Mouse (Mus musculus) hindbrain, embryonic 14.5 days (tissue): Measurements from ENCODE around the gene Pus3. TPM values are rescaled to one million over a fixed set of nuclear protein-coding genes. Genes with fewer than 3 reads are reported as not detected.

ENCODE experiments used
- ATAC-seq: fragments of 200-750 bp; cut with Nextera tagmentation; 2 replicates; pipeline ENCODE4 v1.8.0; 2017; ENCODE audit warnings: moderate number of reproducible peaks, mild to moderate bottlenecking, moderate TSS enrichment, moderate library complexity; ENCODE audit not compliant: low FRiP score
- DNase-seq: peaks from one replicate; pipeline ENCODE4 v3.0.0-alpha.2; 2015; ENCODE audit warnings: low spot score
- H3K27ac ChIP-seq: fragments of 300-500 bp; sonication (generic); 2 replicates; pipeline ENCODE4 v1.5.1; 2014; ENCODE audit warnings: mild to moderate bottlenecking, moderate library complexity
- H3K27me3 ChIP-seq: fragments of 300-500 bp; sonication (generic); 2 replicates; pipeline ENCODE4 v1.6.1; 2014; ENCODE audit warnings: mild to moderate bottlenecking, low read length, mixed read lengths; ENCODE audit not compliant: control insufficient read depth, insufficient read depth
- H3K36me3 ChIP-seq: fragments of 300-500 bp; sonication (generic); replicated peaks from 2 replicates; pipeline ENCODE4 v1.6.1; 2014; ENCODE audit not compliant: control insufficient read depth, insufficient read depth
- H3K4me1 ChIP-seq: fragments of 300-500 bp; sonication (generic); replicated peaks from 2 replicates; pipeline ENCODE4 v1.6.1; 2014; ENCODE audit warnings: antibody characterized with exemption, low read length, mixed read lengths; ENCODE audit not compliant: control insufficient read depth, insufficient read depth
- H3K4me2 ChIP-seq: fragments of 300-500 bp; sonication (generic); replicated peaks from 2 replicates; pipeline ENCODE4 v1.6.1; 2014; ENCODE audit warnings: mild to moderate bottlenecking, moderate library complexity
- H3K4me3 ChIP-seq: fragments of 300-500 bp; sonication (generic); replicated peaks from 2 replicates; pipeline ENCODE4 v1.5.1; 2014; ENCODE audit warnings: mild to moderate bottlenecking, low read length
- H3K9ac ChIP-seq: fragments of 300-500 bp; sonication (generic); 2 replicates; pipeline ENCODE4 v1.6.1; 2014
- H3K9me3 ChIP-seq: fragments of 300-500 bp; sonication (generic); 2 replicates; pipeline ENCODE4 v1.6.1; 2016; ENCODE audit warnings: low read length; ENCODE audit not compliant: control insufficient read depth
- WGBS: fragments of 180-500 bp; shearing (Covaris S2); extraction: QIAGEN DNeasy Blood & Tissue Kit; methylation state at CpG from one replicate; pipeline ENCODE4 v1.1.7; 2014; 5-methylcytosine and 5-hydroxymethylcytosine counted together
- polyA plus RNA-seq: library from polyadenylated mRNA; unstranded; fragments of >200 nt; fragmentation: Nextera tagmentation; extraction: Ambion mirVana; gene quantifications from 2 replicates; pipeline ENCODE4 v1.2.1, GENCODE M21; 2014

Pus3 gene
- polyA plus RNA-seq, 1 experiment from 2014 or later = 15.6 TPM

DNA sequence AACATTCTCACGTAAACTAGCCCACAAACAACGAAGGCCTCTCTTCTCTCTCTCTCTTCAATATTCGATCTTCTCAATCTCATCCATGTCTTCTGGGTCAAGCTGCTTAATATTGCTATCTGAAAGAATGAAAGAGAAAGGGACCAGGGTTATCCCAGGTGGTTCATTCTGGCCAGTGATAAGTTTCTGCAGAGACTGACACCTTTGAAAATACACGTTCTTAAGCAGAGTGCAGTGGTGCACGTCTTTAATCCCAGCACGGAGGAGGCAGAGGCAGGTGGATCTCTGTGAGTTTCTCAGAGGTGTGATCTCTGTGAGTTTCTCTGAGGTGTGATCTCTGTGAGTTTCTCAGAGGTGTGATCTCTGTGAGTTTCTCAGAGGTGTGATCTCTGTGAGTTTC, 16.5 kb upstream of the Pus3 start:
- DNase-seq (no peak), ATAC-seq (no peak)
- Histone ChIP-seq H3K27me3 (no peaks in the 10 kb centered on the region), H3K27ac (no peak overlapping the region), H3K4me3 (no peak overlapping the region), H3K36me3 (peaks cover 54% of the 10 kb centered on the region), H3K9ac (no peak overlapping the region), H3K4me2 (no peak overlapping the region), H3K9me3 (no peaks in the 10 kb centered on the region), H3K4me1 (no peaks in the 10 kb centered on the region)
- WGBS = 75% methylated on average over 6 of the region's 6 CpGs

DNA sequence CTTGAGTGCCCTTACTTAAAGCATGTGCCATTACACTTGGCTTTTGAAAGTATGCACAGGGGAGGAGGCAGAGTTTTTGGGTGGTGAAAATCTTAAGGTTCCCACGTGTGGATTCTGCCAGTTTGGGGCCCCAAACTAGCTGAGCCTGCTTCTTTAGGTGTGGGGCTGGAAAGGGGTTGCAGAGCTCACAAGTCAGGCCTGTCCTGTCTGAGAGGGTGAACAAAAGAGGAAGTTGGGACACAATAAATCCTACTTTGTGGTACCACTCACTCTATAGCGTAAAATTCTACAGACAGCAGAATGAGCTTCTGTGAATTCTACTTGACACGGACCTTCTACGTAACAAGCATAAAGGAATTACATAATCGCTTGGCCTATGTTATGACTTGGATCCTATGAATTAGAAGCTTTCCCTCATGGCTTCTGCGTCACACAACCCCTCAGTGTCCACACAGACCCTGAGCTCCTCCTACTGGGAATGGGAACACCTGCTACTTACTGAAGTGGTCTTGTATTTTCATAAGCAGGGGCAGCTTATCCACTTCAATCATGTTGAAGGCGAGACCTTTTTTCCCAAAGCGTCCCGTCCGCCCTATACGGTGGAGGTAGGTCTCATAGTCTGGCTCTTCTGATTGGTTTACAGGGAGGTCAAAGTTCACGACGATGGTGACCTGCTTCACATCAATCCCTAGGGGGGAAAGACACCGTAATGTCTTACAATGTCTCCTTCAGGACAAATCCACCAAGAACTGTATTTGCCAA, 15.1 kb upstream of the Pus3 start:
- Histone ChIP-seq H3K36me3 (peaks cover 64% of the 10 kb centered on the region), H3K4me3 (no peak overlapping the region)
- ATAC-seq = no peak

DNA sequence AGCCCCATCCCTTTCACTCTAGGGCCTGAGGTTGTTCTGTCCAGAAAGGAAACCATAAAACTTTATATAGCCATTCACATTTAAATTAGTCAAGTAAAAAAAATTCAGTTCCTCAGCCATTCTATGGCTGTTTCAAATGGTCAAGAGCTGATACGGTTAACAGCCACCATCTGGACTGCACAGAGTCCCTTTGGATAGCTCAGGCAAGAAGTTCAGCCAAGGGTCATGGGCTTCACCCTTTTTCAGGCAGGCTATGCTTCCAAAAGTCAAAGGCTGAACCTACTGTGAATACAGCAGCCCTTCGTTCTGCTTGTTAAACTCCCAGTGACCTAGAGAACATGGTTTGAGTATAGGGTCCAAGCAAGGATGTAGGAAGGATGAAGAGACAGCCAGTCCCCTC, 13.7 kb upstream of the Pus3 start:
- no peak overlapping the region for H3K27ac ChIP-seq
- H3K4me1 ChIP-seq = no peaks in the 10 kb centered on the region
- peaks cover 68% of the 10 kb centered on the region for H3K36me3 ChIP-seq
- H3K9ac ChIP-seq = no peak overlapping the region
- H3K9me3 ChIP-seq = no peaks in the 10 kb centered on the region
- H3K4me3 ChIP-seq = no peak overlapping the region
- DNase-seq (no peak), ATAC-seq (no peak)
- no peak overlapping the region for H3K4me2 ChIP-seq
- H3K27me3 ChIP-seq = no peaks in the 10 kb centered on the region
- 75% methylated on average over 2 of the region's 2 CpGs for WGBS

More for the DNA sequence above, 15.1 kb upstream of the Pus3 start:
- Histone ChIP-seq H3K9me3 (no peaks in the 10 kb centered on the region), H3K27ac (no peak overlapping the region), H3K4me2 (no peak overlapping the region), H3K9ac (no peak overlapping the region), H3K27me3 (no peaks in the 10 kb centered on the region), H3K4me1 (no peaks in the 10 kb centered on the region)
- whole genome bisulfite sequencing = 87% methylated on average over 14 of the region's 14 CpGs
- no peak for DNase-seq

DNA sequence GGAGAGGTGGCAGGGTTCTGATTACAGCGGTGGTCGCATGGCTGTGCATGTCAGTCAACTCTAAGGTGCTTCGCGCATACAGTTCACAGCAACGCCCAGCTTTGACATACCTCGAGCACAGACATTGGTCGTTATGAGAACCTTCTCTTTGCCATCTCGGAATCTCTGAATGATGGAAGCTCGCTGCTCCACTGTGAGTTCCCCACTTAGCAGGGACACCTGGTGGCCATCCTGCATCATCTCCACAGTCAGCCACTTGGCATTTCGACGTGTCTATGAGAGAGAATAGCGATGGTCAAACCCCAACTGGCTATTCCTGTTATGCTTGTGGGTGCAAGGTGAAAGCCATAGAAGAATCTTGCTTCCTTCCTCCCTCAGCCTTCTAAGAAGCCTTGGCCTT, 12.7 kb upstream of the Pus3 start:
- peaks cover 63% of the 10 kb centered on the region for H3K36me3 ChIP-seq
- H3K27me3 ChIP-seq = no peaks in the 10 kb centered on the region
- no peaks in the 10 kb centered on the region for H3K9me3 ChIP-seq
- H3K4me1 ChIP-seq = no peaks in the 10 kb centered on the region
- no peak overlapping the region for H3K4me3 ChIP-seq
- DNase-seq = no peak
- no peak overlapping the region for H3K4me2 ChIP-seq
- no peak overlapping the region for H3K27ac ChIP-seq
- no peak for ATAC-seq
- 79% methylated on average over 12 of the region's 12 CpGs for WGBS
- H3K9ac ChIP-seq = no peak overlapping the region

DNA sequence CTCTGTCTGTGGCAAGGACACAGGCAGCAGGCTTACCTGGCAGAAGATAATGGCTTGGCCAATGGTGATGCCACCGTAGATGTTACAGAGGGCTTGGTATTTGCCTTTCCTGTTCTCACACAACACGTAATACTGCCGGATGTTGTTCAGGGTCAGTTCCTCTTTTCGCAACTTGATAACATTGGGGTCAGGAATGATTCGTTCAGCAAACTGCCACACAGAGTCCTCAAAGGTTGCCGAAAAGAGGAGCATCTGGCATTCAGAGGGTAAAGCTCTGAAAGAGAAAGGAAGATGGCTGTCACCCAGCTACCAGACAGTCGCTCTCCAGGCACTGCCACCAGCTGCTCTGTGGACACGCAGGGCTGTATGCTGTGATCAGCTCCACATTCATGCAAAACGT, 11.7 kb upstream of the Pus3 start:
- Histone ChIP-seq H3K27me3 (no peaks in the 10 kb centered on the region), H3K4me2 (no peak overlapping the region), H3K4me3 (no peak overlapping the region), H3K9ac (no peak overlapping the region), H3K27ac (no peak overlapping the region), H3K36me3 (peaks cover 59% of the 10 kb centered on the region), H3K9me3 (no peaks in the 10 kb centered on the region), H3K4me1 (no peaks in the 10 kb centered on the region)
- ATAC-seq = no peak
- DNase-seq = no peak
- 82% methylated on average over 9 of the region's 9 CpGs for WGBS

DNA sequence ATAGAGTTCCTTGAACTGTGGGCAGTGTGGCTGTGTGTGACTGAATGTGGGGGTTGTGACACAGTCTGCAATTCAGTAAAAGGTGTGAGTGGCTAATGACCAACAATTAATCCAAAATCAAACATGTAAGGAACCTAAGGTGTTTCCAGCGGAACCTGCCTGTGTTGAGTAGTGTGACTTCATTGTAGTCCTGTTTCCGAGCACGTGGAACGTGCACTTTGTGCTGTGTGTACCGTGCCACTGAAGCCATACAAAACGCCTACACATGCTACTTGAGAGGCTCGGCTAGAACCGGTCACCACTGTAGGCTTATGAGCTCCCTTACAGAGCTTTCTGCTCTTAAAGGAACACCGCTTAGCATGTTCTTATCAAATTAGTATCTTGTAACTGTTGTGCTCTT, 9.9 kb upstream of the Pus3 start:
- peaks cover 59% of the 10 kb centered on the region for H3K36me3 ChIP-seq

DNA sequence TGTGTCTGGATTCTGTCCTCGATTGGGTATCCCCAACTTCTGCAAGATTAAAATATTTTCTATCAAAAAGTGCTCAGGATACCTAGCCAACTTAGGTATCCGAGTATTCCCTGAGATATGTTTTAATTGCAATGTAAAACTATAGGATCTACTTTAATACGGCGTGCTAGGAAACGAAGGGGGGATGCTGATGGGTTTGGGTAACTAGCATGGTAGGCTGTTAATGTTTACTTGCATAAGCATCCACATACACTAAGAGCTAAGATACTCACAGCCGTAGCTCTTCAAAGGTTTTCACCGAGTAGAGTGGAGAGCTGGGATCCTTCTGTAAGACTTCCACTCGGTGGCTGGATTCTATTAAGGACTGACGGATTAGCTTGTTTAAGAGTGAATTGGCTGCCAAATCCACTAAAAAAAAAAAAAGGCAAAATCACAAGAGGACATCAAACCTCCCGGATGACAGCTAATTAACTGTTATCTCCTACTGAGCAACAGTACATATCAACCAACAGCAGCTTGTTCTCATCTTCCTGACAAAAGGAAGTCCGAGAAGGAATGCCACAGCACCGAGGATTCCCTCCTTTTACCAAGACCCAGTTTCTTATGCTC, 1.8 kb upstream of the Pus3 start:
- no peak for DNase-seq

More for the DNA sequence above, 9.9 kb upstream of the Pus3 start:
- DNase-seq (no peak), ATAC-seq (no peak)
- no peak overlapping the region for H3K9ac ChIP-seq
- no peak overlapping the region for H3K4me2 ChIP-seq
- H3K4me3 ChIP-seq = no peak overlapping the region
- WGBS = 76% methylated on average over 9 of the region's 9 CpGs
- no peak overlapping the region for H3K27ac ChIP-seq
- no peaks in the 10 kb centered on the region for H3K27me3 ChIP-seq
- H3K4me1 ChIP-seq = no peaks in the 10 kb centered on the region
- no peaks in the 10 kb centered on the region for H3K9me3 ChIP-seq

DNA sequence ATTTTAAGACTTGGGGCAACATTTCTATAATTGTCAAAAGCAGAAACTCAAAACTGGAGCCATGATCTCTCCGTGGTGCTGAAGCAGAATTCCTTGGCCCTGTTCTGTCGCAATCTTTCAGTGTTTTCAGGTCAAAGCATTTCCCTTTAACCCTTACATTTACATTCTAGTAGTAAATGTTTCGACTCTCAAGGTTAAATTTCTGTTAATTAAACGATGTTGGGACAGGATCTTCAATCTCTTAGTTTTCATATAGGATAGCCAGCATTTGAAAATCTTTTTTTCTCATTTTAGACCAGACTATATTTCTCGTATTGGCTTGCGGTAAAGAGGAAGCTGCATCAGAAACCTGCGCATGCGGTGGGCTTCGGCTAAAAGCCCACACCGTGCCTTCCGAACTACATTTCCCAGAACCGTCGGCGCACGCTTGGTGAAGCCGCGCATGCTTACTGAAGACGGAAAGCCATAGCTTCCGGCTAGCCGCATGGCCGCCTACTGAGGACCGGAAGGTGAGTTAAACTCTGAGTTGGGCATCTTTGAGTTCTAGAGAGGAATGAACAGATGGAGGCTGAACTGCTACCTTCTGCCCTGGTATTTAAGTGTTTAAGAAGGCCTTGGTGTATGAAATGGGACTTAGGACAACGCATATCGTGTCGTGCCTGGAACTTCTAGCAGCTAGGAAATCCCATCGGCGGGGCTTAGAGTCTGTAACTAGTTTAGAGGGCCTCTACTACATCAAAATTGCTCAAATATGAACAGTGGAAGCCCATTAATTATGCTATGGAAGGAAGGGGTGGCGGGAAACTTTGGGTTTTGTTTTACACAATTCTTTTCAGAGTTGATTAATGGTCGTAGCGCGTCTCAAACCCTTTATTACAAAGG, 855 bp downstream of the Pus3 start:
- ATAC-seq (peak; percentile 88), DNase-seq (peak; percentile 95)
- no peaks in the 10 kb centered on the region for H3K9me3 ChIP-seq
- peak overlapping the region; percentile 87 for H3K27ac ChIP-seq
- peak overlapping the region; percentile 93 for H3K4me2 ChIP-seq
- WGBS = 2% methylated on average over 31 of the region's 31 CpGs
- H3K4me1 ChIP-seq = peaks cover 16% of the 10 kb centered on the region
- H3K9ac ChIP-seq = peak overlapping the region; percentile 75
- peak overlapping the region; percentile 55 for H3K4me3 ChIP-seq
- H3K36me3 ChIP-seq = peaks cover 17% of the 10 kb centered on the region
- no peaks in the 10 kb centered on the region for H3K27me3 ChIP-seq

More for the DNA sequence above, 1.8 kb upstream of the Pus3 start:
- ATAC-seq = no peak
- Histone ChIP-seq H3K27me3 (no peaks in the 10 kb centered on the region), H3K9me3 (no peaks in the 10 kb centered on the region), H3K4me3 (no peak overlapping the region), H3K9ac (no peak overlapping the region), H3K4me1 (peaks cover 16% of the 10 kb centered on the region), H3K4me2 (no peak overlapping the region), H3K36me3 (peaks cover 16% of the 10 kb centered on the region), H3K27ac (no peak overlapping the region)
- 79% methylated on average over 12 of the region's 12 CpGs for WGBS

DNA sequence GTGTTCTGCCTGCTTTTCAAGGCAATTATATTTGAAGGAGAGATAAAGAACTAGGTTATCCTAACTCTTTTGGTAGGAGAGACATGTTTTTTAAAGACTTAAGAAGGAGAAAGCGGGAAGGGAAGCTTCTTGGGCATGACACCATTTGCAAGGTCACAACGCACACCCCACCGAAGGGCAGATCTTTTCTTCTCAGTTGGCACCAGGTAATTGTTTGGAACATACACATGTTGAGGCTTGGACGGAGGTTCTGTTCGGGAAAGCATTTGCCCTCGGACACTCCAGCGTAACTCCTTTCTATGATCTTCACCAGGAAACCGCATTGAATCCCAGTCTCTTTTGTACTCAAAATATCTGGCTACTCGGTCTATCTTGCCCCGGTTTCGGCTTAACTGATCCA, 2.7 kb downstream of the Pus3 start:
- Histone ChIP-seq H3K9ac (no peak overlapping the region), H3K4me1 (peaks cover 16% of the 10 kb centered on the region), H3K4me3 (no peak overlapping the region), H3K27me3 (no peaks in the 10 kb centered on the region), H3K4me2 (no peak overlapping the region), H3K9me3 (no peaks in the 10 kb centered on the region), H3K36me3 (peaks cover 35% of the 10 kb centered on the region), H3K27ac (no peak overlapping the region)
- ATAC-seq (no peak), DNase-seq (no peak)
- 96% methylated on average over 11 of the region's 11 CpGs for WGBS
